Mouse (Mus musculus) frontal cortex, adult (tissue): ENCODE measurements at regions not wholly inside any gene's neighbourhood (a gene's known extent, or its start where the extent isn't known, plus 50 kb on each side); places are given as distances from the start of the nearest gene placed in this dataset.

Experiments used
- ATAC-seq: cut with Nextera tagmentation; 2 replicates; pipeline ENCODE4 v1.9.2; 2017; ENCODE audit warnings: mild to moderate bottlenecking, moderate library complexity, mixed read lengths; ENCODE audit not compliant: low TSS enrichment

DNA sequence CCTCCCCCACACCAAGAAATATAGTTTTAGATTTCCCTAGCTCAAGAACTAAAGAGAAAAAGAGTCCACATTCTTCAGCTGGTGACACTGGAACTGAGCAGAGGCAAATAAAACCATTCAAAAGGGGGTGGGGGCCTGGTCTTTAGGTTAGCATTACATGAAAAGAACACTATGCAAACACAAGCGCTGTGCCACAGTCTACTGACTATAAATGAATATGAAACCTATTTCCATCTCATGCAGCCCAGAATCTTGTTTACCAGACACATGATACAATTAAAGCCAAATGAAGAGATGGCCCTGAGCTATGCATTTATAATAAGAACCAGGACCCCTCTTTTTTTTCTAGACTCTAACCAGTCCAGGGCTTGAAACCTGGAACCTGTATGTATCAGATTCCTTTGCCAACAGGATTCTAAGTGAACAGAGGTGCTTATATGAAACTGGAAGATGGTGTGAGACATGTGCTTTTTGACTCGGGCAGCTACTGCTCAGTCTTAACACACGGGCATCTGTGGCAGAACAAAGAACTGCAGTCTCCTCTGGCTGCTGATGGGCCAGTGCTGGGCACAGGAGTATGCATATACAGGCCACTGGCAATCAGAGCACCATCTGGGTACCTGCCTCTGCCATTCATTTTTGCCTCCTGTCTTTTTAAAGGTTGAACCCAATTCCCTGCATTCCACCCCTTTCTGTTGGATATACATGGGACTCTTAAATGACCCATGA lies 308.5 kb downstream of the Sox4 start:
- no peak for ATAC-seq

DNA sequence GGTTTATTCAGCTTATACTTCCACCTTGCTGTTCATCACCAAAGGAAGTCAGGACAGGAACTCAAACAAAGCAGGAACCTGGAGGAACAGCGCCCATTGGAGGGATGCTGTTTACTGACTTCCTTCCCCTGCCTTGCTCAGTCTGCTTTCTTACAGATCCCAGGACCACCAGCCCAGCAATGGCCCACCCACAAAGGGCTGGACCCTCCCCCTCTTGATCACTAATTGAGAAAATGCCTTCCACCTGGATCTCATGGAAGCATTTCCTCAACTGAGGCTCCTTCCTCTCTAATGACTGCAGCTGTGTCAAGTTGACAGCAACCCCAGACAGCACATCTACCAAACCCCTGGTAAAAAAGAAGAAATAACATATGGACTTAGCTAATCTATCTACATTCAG lies 312.7 kb downstream of the Sox4 start:
- ATAC-seq, result no peak

DNA sequence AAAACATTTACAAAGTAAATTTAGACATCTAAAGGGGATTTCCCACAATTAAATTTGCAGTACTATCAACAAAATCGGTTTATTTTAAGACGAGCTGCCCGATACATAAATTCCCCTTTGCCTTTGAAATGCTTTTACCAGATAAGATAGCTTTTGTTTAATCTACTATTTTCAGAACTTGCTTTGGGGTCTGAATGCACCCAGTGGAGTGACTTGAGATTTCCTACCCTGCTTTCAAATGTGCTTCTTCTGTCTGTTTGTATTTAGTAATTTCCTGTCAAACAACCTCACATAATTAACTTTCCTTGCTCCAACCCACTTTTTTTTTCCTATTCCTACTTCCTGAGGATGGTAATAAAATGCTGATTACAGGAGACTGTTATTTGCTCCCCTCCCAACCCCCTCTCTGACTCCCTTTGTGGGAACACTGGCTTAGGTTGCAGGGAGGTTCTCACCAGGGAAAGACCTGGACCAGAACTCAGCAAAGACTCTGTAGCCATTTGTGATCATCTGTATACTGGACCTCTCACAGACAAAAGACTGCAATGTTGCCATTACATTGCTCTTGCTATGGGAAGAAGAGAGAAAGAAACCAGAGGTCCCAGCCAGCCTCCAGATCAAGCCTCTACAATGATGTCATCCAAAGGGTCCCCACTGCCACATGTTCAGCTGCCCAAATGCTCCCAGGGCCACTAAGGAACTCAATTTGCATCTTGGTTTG lies 318.1 kb downstream of the Sox4 start:
- no peak for ATAC-seq

DNA sequence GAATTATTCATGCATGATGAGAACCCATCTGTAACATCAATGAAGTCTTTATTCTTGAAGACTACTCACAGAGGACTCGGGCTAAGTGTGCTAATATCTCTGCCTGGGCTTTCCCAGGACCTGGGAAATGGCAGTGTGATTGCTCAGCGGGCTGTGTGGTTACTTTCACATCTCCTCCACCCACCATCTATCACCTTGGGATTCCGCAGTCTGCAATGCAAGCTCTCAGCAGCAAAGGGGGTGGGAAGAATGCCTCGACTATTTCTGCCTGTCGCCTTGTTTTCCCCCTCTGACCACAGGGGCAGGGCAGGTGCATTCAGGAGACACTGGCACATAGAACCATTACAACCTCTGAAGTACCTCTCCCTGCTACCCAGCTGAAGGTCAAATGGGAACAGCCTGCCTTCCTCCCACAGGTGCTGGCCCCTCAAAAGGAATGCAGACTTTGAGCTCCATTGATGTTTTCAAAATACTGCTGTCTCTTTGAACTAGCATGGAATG lies 319.9 kb downstream of the Sox4 start:
- no peak for ATAC-seq

DNA sequence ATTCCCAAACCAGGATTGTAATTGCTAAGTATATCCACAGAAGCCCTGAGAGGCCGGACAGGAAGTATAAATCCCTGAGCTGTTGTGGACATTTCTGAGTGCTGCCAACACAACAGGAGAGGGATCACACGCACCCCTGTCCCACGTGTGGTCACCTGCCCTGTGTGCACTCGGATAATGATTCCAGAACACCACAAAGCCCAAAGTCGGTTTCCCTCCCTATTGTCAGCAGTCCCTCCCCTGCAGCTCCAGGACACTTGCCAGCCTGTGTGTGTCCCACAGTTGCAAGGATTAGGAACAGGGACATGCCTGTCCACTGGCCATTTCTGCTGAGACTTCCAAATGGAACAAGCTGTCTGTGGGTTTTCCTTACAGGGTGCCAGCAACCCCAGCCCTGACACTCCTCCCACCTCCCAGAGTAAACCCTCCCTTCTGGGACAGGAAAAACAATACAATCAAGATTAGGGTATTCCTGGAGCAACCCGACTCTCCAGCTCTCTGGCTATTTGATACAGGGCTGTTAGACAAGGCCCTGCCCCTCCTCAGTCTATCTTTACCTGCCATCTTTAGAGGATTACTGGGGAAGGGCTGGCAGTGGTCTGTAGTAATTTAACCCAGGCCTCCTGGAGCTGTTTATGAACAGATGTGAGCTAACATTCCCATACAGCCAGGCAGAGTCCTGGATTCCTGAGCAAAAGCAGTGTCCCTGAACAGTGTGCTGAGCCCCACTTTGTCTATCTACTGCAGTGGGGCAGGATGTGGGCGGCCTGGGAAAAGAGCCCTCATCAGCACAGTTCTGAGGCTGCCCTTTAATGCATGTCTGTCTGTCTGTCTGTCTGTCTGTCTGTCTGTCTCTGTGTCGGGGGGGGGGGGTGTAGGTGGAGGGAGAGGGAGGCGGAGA lies 323.8 kb downstream of the Sox4 start:
- ATAC-seq, result no peak

DNA sequence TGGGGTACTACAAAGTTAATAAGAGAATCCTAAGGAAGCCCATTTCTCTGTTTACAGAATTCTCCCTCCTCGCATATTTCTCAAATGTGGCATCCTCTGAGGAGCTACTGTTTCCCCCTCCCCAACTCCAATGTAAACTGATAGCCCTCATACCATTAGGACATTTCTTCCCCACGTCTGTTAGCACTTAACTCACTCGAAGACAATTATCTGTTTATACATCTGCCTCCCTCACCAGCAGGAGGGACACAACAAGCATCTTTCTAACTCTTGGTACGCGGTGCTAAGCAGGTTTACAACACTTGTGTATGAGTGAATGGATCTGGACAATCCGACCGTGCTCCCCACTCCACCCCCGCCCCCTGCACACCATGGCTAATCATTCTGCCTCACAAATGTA lies 324.8 kb downstream of the Sox4 start:
- ATAC-seq, result no peak

DNA sequence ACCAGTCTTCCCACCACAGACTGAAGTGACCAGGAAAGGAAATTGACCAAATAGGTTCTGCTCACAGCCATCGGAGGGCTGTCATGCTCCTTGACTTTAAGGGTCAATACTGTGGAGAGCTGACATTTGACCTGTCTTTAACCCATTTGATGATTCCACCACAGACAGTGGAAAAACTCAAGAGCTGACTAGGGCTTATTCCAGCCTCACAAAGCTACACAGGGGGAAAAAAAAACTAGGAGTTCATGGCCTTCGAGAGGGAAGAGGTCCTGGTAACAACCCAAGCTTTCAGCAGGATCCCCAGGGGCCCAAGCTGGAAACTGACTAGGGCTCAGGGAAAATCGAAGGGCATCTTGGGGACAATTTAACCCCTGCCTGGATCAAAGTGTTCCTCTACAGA lies 334.6 kb downstream of the Sox4 start:
- ATAC-seq, result no peak

DNA sequence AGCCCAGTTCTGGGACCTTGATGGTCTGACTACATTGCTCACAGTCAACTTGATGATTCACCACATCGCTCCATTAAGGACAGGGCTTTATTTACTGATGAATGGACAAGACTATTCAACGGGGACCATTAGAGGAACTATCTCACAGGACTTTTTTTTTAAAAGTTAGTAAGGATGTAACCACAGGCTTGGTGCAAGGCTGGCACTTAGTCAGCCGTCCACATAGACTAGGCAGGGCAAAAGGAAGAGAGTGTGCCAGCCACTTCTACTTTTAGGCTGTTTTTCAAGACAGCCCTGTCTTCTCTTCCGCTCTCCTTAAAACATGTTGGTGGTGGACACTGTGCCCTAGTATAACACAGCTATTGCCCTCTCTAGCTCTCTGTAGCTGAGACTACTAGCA lies 336.0 kb downstream of the Sox4 start:
- ATAC-seq, result peak; percentile 38; the same call in 1 of the 2 replicates

DNA sequence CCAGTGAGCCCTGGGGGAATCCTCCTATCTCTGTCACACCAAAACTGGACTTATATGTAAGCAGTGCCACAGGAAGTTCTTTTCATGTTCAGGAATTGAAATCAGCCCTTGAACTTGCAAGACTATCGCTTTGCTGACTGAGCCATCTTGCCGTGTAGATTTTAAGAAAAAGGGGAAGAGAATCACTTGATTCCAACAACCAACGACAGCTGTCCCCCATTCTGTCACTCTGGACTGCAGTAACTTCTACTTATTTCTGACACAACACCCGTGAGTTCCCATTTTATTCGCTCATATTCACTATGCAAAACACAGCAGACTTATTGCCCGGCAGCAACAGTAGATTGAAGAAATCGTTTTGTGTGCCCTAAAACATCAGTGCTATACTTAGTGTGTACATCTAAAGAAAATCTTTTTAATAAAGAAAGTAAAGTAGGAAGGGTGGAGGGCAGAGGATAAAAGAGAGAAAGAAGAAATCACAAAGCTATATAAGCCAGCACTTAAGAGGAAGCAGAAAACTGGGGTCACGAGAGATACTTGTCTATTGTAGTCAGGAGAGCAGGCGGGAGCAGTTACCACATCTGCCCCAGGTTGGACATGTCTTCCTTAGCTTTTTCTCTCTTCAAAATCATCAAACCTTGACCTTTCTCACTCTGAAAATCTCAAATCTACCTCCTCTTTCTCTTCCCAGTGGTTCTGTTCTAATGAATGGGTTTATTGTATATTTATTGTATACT lies 336.7 kb downstream of the Sox4 start:
- ATAC-seq, result no peak

DNA sequence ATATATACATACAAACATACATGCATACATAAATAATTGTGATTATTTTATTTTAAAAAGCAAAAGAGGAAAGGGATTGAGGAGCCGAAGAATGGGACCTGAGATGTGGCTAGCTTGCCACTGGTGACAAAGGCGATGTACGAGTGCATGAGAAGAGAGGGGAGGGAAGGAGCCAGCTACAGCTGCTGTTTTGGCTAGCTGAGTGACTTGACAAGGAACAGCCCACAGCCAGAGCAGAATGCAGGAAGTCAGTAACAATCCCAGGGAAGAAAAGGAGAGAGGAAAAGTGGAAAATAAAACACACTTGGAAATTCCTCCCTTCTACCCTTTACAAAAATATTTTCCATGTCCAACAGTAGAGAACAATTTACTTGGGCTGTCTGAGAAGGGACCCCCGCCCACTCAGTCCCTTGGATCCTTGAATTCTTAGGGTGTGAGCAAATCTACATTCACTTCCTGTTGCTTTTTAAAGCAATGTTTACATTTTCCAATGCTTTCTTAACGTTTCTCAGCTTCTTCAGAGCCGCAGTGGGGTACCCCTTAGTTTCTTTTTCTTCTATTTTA lies 345.9 kb downstream of the Sox4 start:
- no peak for ATAC-seq

DNA sequence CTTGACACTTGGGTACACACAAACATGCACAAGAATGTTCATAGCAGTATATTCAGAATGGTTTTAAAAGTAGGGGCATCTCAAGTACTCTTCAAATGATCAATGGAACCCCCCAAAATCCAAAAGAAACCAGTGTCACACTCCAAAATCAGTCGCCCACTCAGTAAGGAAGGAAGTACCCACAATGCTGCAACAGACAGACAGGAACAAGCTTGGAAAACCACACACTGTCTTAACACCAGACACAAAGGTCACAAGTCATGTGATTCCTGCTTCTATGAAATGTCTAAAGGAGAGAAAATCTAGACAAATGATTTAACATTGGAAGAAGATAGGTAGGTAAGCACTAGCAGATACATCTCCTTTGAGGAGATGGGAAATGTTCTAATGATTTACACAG lies 346.9 kb downstream of the Sox4 start:
- ATAC-seq, result no peak

DNA sequence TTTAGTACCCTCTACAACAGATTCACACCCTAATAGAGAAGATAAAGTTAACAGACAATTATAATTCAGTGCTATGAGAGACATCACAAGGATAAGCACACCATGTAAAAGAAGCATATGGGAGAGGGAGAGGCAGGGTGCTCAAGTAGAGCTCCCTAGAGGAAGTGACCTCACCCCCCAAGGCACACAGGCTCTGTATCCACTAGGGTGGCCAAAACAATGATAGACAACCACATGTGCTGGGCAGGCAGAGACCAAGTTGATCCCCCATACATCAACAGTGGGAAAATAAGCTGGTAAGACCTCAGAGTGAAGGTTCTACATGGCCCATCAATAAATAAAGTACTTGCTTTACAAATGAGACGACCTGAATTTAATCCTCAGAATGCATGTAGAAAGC lies 347.7 kb downstream of the Sox4 start:
- no peak for ATAC-seq

DNA sequence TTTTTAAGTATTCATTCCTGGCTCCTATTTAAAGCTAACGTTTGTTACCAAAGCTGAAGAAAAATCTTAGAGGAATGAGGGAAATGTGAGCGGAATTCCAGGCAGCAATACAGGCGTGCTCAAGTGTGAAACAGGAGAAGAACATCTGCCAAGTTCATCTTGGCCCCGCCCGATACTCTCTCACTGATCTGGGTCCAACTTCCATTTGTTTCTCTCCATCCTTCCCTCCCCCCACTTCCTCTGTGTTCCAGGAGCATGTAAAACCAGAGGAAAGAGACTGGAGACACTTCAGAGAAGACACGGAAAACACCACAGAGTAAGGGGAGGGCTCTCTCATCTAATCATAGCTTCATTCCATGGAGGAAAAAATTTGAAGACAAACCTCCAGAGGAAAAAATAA lies 346.7 kb downstream of the Gm11361 start:
- ATAC-seq, result peak; percentile 55; the same call in 1 of the 2 replicates

DNA sequence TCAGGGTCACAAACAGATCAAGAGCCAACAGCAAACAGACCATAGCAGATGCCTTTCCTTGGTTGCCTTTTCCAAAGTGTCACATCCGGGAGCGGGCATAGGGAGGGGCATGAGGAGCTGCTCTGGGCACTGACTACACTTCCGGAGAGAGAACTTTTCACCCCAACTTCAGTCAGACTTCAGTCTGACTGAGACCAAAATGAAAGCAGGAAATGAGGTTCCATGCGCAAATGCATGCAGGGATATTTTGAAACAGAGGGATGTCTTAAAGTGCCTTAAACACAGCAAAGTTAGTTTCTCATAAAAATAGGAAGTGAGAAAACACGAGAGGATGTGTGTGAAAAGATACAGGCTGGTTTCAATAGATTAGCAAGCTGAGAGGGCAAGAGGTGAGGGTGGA lies 343.5 kb downstream of the Gm11361 start:
- ATAC-seq, result no peak

DNA sequence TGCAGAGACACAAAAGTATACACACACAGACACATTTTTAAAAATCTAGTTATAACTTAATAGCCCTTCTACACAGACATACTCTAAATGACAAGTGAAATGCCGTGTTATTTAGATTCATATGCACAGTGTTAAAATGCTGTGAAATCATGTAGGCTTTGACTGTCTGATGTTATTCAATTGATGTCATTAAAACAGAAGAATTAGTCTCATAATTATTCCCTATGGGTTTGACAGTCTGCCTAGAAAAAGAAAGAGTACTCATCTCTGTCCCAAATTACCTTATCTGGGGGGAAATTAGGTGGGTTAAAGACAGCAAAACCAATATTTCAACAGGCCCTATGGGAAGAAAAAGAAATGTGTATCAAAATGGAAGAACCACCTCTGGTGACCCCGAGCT lies 339.0 kb downstream of the Gm11361 start:
- ATAC-seq, result no peak

DNA sequence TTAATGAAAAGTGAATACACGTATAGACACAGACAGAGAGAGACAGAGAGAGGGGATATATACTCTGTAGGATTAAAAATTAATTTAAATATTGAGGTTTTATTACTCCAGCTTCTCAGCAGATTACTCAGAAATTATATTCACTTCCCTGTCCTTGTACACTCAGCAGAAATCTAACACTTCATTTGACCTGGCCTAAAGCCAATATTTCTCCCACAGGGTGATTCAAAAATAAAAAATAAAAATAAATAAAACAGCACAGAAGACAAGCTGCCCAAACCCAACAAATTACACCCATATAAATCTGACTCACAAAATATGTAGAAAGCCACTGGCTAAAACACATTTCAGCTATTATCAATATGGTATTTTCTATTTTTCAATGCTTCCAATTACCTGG lies 334.8 kb downstream of the Gm11361 start:
- ATAC-seq, result no peak

DNA sequence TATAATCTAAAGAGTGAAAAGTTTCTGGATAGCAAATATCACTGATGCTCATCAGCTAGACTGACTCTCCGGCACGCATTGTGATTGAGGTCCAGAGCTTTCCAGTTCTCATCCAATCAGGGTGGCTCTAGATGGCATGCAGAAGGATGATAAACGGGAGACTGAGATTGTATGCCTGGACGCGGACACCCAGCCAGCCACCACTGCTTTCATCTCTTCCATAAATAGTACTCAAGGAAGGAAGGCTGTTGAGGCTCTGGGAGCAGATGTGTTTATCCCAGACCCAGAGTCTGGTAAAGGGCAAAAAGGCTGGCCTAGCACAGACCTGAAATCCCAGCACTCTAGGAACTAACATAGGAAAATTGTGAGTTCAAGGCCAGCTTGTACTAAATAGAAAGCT lies 330.6 kb downstream of the Gm11361 start:
- no peak for ATAC-seq

DNA sequence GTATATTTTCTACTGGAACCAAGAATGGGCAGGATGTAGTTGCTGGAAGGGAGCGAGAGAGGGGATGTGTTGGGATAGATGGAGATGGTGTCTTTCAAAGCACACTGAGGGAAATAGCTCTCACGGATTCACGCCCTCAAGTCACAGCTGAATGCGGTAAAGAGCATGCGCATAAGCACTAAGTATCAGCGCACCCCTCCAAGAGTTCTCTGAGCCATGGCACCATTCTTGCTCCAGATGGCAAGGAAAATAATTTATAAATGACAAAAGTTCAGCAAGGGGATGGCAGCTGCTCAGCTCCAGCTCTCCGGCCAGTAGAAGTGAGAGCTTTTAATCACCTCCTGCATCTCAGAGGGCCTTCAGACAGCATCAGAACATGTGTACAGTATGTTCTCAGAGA lies 329.4 kb downstream of the Gm11361 start:
- ATAC-seq, result no peak

DNA sequence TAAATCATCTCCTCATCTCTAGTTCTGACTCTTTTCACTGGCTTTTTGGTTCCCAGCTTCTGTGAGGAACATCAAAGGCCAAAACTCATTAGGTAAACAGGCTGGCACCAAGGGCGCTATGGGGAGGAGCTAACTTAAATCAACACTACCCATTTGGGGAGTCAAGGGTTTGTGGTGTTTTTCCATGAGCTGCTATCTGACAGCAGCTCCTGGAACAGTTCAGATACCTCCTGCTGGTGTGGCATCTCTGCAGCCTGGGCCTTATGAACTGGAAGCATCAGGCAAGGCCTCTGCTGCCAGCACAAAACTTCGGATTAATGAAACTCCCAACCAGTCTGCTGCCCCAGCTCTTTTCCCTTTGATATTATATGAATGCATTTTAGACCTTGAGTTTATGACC lies 328.8 kb downstream of the Gm11361 start:
- no peak for ATAC-seq

DNA sequence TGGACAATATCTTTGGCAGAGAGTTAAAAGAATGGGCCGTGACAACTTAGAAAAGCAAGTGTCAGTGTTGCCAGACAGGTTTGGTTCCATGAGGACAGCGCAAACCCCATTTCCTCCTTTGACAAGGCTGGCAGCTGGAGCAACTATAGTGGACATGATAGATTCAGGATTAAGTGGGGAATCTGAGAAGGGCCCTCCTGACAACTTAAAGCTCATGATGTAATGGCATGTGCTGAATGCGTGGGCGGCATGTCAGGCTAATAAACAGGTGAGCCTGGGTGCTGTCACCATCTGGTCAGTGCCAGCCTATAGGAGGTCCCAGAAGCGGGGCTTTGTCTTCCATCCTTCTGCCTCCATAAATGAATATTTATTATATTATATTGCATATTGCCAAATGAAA lies 326.3 kb downstream of the Gm11361 start:
- no peak for ATAC-seq

DNA sequence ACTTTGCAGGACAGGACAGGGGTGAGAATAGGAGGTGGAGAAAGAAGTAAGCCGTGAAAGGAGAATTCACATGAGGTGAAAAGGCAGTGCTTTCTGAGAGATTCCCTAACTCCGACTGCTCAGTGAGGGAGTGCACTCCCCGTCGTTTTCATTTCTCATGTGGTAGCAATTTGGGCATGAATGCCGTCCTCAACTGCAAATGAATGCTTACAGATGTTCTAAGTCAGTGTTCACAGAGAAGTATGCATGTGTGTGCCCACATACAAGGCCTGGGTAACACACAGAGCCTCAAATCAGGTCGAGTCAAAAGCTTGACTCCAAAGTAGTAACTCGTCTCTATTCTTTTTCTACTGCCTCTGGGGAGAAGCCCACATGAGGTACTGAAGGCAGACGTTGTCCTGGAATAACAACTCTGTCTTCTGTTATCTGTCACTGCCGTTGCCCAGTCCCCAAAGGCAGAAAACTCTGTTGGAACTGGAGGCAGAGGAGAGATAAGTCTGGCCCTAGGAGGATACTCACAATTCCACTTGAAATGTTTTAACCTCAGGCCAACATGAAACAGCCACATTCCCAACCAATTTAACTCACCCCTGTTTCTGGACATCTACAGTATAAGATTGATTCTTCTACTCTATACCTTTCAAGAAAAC lies 318.0 kb downstream of the Gm11361 start:
- no peak for ATAC-seq
